Mouse (Mus musculus): ENCODE measurements around the gene 1700067K01Rik.

DNA sequence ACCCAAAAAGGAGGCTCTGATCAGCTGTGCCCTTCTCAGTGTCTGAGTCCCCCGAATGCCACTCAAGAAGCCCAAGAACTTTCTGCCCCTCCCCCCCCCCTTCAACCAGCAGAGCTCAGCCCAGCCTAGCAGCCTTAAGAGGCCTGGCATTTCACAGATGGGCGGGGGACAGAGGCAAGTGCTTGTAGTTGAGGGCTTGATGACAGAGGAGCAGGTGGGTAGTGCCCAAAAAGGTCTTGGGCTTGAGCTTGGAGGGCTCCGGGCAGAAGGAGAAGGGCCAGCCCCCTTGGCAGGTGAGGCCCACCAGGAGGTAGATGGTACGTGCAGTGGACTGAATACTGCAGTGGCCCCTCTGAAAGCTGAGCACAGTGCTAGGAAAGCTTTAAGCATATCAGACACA is 26.8 kb upstream of the 1700067K01Rik start:
- TF ChIP-seq CTCF (IDR thresholded peaks at IDR 0.05; ENCODE audit: extremely low read depth, insufficient read length, insufficient replicate concordance, low read depth, low read length): no peak
- TF ChIP-seq POLR2A (IDR thresholded peaks at IDR 0.05; ENCODE audit: low read depth, low read length): no peak

All from small intestine, adult 2 months (tissue).